Mouse (Mus musculus) small intestine, adult 2 months (tissue): Measurements from ENCODE around the gene Borcs5. TPM values are rescaled to one million over a fixed set of nuclear protein-coding genes. Genes with fewer than 3 reads are reported as not detected.

ENCODE experiments used
- H3K27ac ChIP-seq: fragments of 200-500 bp; 2 replicates; pipeline ENCODE4 v1.5.1; 2012; ENCODE audit warnings: low read depth, low read length, control low read depth, inconsistent platforms; ENCODE audit not compliant: insufficient read depth
- H3K27me3 ChIP-seq: fragments of 200-500 bp; 2 replicates; pipeline ENCODE4 v1.6.1; 2012; ENCODE audit warnings: mild to moderate bottlenecking, moderate library complexity, low read length, inconsistent platforms; ENCODE audit not compliant: control insufficient read depth, insufficient read depth
- H3K36me3 ChIP-seq: fragments of 200-500 bp; 2 replicates; pipeline ENCODE4 v1.6.1; 2012; ENCODE audit warnings: mild to moderate bottlenecking, low read length, control low read depth, inconsistent platforms; ENCODE audit not compliant: control insufficient read depth, insufficient read depth
- H3K4me1 ChIP-seq: fragments of 200-500 bp; 2 replicates; pipeline ENCODE4 v1.6.1; 2012; ENCODE audit warnings: low read length, inconsistent platforms, mixed read lengths; ENCODE audit not compliant: control insufficient read depth, insufficient read depth, insufficient read length
- H3K4me3 ChIP-seq: fragments of 200-500 bp; 2 replicates; pipeline ENCODE4 v1.5.1; 2012; ENCODE audit warnings: low read depth, mild to moderate bottlenecking, control low read depth, inconsistent platforms, low read length, moderate library complexity
- CTCF ChIP-seq: fragments of 200-500 bp; IDR thresholded peaks from 2 replicates; pipeline ENCODE4 v1.5.1; 2012; ENCODE audit warnings: low read depth, mild to moderate bottlenecking, control low read depth, inconsistent platforms, low read length, moderate library complexity, mixed read lengths; ENCODE audit not compliant: insufficient replicate concordance, insufficient read length; ENCODE audit errors: extremely low read depth
- POLR2A ChIP-seq: fragments of 200-500 bp; IDR thresholded peaks from 2 replicates; pipeline ENCODE4 v1.6.1; 2012; ENCODE audit warnings: low read depth, mild to moderate bottlenecking, control low read depth, inconsistent platforms, low read length, moderate library complexity
- WGBS: fragments of 180-500 bp; shearing (Covaris S2); methylation state at CpG from one replicate; pipeline ENCODE4 v1.1.7; 2018; 5-methylcytosine and 5-hydroxymethylcytosine counted together
- polyA plus RNA-seq: library from polyadenylated mRNA; depleted of rRNA; stranded (reverse); fragments of >200 nt; gene quantifications from 2 replicates; pipeline ENCODE4 v1.2.3, GENCODE M21; 2012

Gene Borcs5
- polyA plus RNA-seq, 1 experiment: 12.5 TPM

- peaks cover 49% of the 10 kb centered on the region for H3K36me3 ChIP-seq
- peaks cover 29% of the 10 kb centered on the region for H3K4me1 ChIP-seq
- TF ChIP-seq POLR2A (no peak), CTCF (no peak)
- no peak overlapping the region for H3K4me3 ChIP-seq
- no peaks in the 10 kb centered on the region for H3K27me3 ChIP-seq
- 40% methylated on average over 11 of the region's 11 CpGs for WGBS
- H3K27ac ChIP-seq: peak overlapping the region; percentile 83
Measured at GRCm38 (mm10) chr6:134718668-134719065, 79.4 kb downstream of the Borcs5 start.

- Histone ChIP-seq H3K36me3 (peaks cover 49% of the 10 kb centered on the region), H3K4me1 (peaks cover 32% of the 10 kb centered on the region), H3K27me3 (no peaks in the 10 kb centered on the region), H3K27ac (peak overlapping the region; percentile 83), H3K4me3 (no peak overlapping the region)
- TF ChIP-seq POLR2A: no peak
- TF ChIP-seq CTCF: no peak
- WGBS: 52% methylated on average over 5 of the region's 5 CpGs
Measured at GRCm38 (mm10) chr6:134719156-134719555, 79.8 kb downstream of the Borcs5 start.

- H3K4me1 ChIP-seq: peaks cover 35% of the 10 kb centered on the region
- peak overlapping the region; percentile 45; the same call in 1 of the 2 replicates for H3K27ac ChIP-seq
- no peaks in the 10 kb centered on the region for H3K27me3 ChIP-seq
- WGBS: 85% methylated on average over 5 of the region's 5 CpGs
- peaks cover 52% of the 10 kb centered on the region for H3K36me3 ChIP-seq
- H3K4me3 ChIP-seq: no peak overlapping the region
- TF ChIP-seq POLR2A: no peak
- no peak for TF ChIP-seq CTCF
Measured at GRCm38 (mm10) chr6:134720150-134720549, 80.8 kb downstream of the Borcs5 start.

GRCm38 (mm10) chr6:134721729-134722269 is 82.5 kb downstream of the Borcs5 start:
- peaks cover 35% of the 10 kb centered on the region for H3K4me1 ChIP-seq

GRCm38 (mm10) chr6:134722906-134723305 is 83.6 kb downstream of the Borcs5 start:
- Histone ChIP-seq H3K27ac (peak overlapping the region; percentile 84; the same call in 1 of the 2 replicates), H3K36me3 (peaks cover 35% of the 10 kb centered on the region), H3K4me3 (no peak overlapping the region), H3K4me1 (peaks cover 40% of the 10 kb centered on the region), H3K27me3 (no peaks in the 10 kb centered on the region)
- WGBS: 59% methylated on average over 8 of the region's 8 CpGs
- TF ChIP-seq POLR2A: no peak
- no peak for TF ChIP-seq CTCF

More at GRCm38 (mm10) chr6:134721729-134722269, 82.5 kb downstream of the Borcs5 start:
- whole genome bisulfite sequencing: 90% methylated on average over 6 of the region's 6 CpGs
- peaks cover 44% of the 10 kb centered on the region for H3K36me3 ChIP-seq
- no peak for TF ChIP-seq CTCF
- no peak for TF ChIP-seq POLR2A
- no peaks in the 10 kb centered on the region for H3K27me3 ChIP-seq
- H3K4me3 ChIP-seq: no peak overlapping the region
- H3K27ac ChIP-seq: no peak overlapping the region

- Histone ChIP-seq H3K4me1 (peaks cover 40% of the 10 kb centered on the region), H3K36me3 (peaks cover 31% of the 10 kb centered on the region), H3K4me3 (no peak overlapping the region), H3K27ac (peak overlapping the region; percentile 84), H3K27me3 (no peaks in the 10 kb centered on the region)
- WGBS: 72% methylated on average over 7 of the region's 7 CpGs
- TF ChIP-seq POLR2A (no peak), CTCF (no peak)
Measured at GRCm38 (mm10) chr6:134723326-134723725, 84.0 kb downstream of the Borcs5 start.

GRCm38 (mm10) chr6:134723833-134724553 is 84.7 kb downstream of the Borcs5 start:
- peak overlapping the region; percentile 84 for H3K27ac ChIP-seq

More at GRCm38 (mm10) chr6:134723833-134724553, 84.7 kb downstream of the Borcs5 start:
- Histone ChIP-seq H3K27me3 (no peaks in the 10 kb centered on the region), H3K4me1 (peaks cover 40% of the 10 kb centered on the region), H3K36me3 (peaks cover 31% of the 10 kb centered on the region), H3K4me3 (no peak overlapping the region)
- 28% methylated on average over 9 of the region's 9 CpGs for WGBS
- TF ChIP-seq CTCF: no peak
- TF ChIP-seq POLR2A: no peak
